Comparison of ENCODE assay signal across 32 mouse cellular contexts in the genomic region with DNA sequence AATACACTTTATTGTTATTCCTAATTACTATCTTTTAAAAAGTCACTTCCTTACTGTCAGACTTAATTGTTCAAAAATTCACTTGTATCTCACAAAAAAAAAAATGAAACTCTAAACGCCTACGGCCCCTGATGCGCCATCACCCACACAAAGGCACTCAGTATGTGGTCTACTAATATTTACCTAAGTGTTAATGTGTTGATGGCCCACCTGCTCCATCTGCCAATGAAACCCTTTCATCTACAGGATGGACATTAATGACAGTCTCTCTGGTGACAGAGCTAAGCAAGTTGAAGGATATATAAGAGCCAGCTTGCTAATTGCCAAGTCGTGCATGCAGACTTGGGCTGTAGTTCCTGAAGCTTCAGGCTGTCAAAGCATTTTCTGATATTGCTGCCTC. TPM values are rescaled to one million over a fixed set of nuclear protein-coding genes. Genes with fewer than 3 reads are reported as not detected.
DNase-seq lines count a peak whose midpoint lies in the region; ATAC-seq and TF ChIP-seq lines count a peak whose summit lies in the region.
"Had no signal": no experiment of that assay in that cellular context is flagged by ENCODE, and none has a peak within 500 bp of the region (broad histone marks: within the 10 kb centered on the region; RNA-seq: fewer than 3 reads in every experiment).

A gene (plus strand): TSS at position 326 of the 400 bp plus-strand sequence.

- intact Hi-C loops in left cerebral cortex, postnatal 4 days (cut with DNase I), result no loop called here

- TF ChIP-seq EP300 in stomach, postnatal 0 days (optimal IDR thresholded peaks at IDR 0.05), result no peak

- H3K27me3 ChIP-seq in intestine, embryonic 14.5 days (replicated peaks; ENCODE audit: control insufficient read depth, insufficient read depth, low read length), result no peaks in the 10 kb centered on the region
- no peaks in the 10 kb centered on the region for H3K27me3 ChIP-seq in intestine, postnatal 0 days (replicated peaks; ENCODE audit: control insufficient read depth, insufficient read depth, low read length)
- no peaks in the 10 kb centered on the region for H3K27me3 ChIP-seq in stomach, embryonic 15.5 days (replicated peaks)
- no peaks in the 10 kb centered on the region for H3K27me3 ChIP-seq in stomach, postnatal 0 days (ENCODE audit: control insufficient read depth, insufficient read depth, low read length)
- H3K27me3 ChIP-seq in stomach, embryonic 16.5 days (ENCODE audit: control insufficient read depth, insufficient read depth, low read length), result no peaks in the 10 kb centered on the region
- H3K27me3 ChIP-seq: CH12.LX; embryonic facial prominence, embryonic 12.5 days; embryonic facial prominence, embryonic 15.5 days; forebrain, embryonic 15.5 days; heart, embryonic 13.5 days had no signal

- 56% methylated on average over 4 of the region's 4 CpGs for WGBS in intestine, embryonic 14.5 days
- WGBS in intestine, postnatal 0 days, result 49% methylated on average over 4 of the region's 4 CpGs
- 45% methylated on average over 4 of the region's 4 CpGs for WGBS in stomach, embryonic 15.5 days
- WGBS in stomach, postnatal 0 days, result 45% methylated on average over 4 of the region's 4 CpGs
- WGBS in stomach, embryonic 16.5 days, result 54% methylated on average over 4 of the region's 4 CpGs

- no peak for TF ChIP-seq POLR2A in brain, embryonic 14.5 days (IDR thresholded peaks at IDR 0.05; ENCODE audit: borderline replicate concordance, extremely low read depth, insufficient read depth, insufficient read length, poor library complexity, severe bottlenecking)

- no peak for DNase-seq in intestine, embryonic 14.5 days (ENCODE audit: low spot score)
- DNase-seq in stomach, postnatal 0 days (ENCODE audit: low spot score), result no peak
- peak; percentile 21 for DNase-seq in brain, embryonic 14.5 days (ENCODE audit: low read depth)
- DNase-seq in left cerebral cortex, postnatal 4 days, result no peak
- DNase-seq: adrenal gland, adult 8-10 months; adrenal gland, postnatal 25 days; B cell, adult 2 months; cerebellum, adult 2 months; cerebellum, adult 9-11 months; cerebellum, postnatal 25 days; gastrocnemius, postnatal 10 days; gastrocnemius, postnatal 36 days; heart, adult 2 months; heart, postnatal 14 days; heart, postnatal 4 days had no signal

- no peak within 1 kb of the TSS for H3K4me2 ChIP-seq in intestine, embryonic 14.5 days (ENCODE audit: low read length)
- H3K4me2 ChIP-seq in intestine, postnatal 0 days (replicated peaks; ENCODE audit: low read depth), result no peak within 1 kb of the TSS
- H3K4me2 ChIP-seq in stomach, embryonic 15.5 days, result no peak within 1 kb of the TSS
- no peak within 1 kb of the TSS for H3K4me2 ChIP-seq in stomach, postnatal 0 days (replicated peaks; ENCODE audit: low read depth)
- no peak within 1 kb of the TSS for H3K4me2 ChIP-seq in stomach, embryonic 16.5 days (ENCODE audit: low read depth, low read length)
- H3K4me2 ChIP-seq: embryonic facial prominence, embryonic 12.5 days; embryonic facial prominence, embryonic 15.5 days; forebrain, embryonic 15.5 days; heart, embryonic 13.5 days; hindbrain, embryonic 14.5 days had no signal

- TF ChIP-seq CTCF in intestine, postnatal 0 days (IDR thresholded peaks at IDR 0.05; ENCODE audit: low read depth), result no peak
- no peak for TF ChIP-seq CTCF in stomach, postnatal 0 days (IDR thresholded peaks at IDR 0.05; ENCODE audit: low read depth)
- no peak for TF ChIP-seq CTCF in brain, embryonic 14.5 days (IDR thresholded peaks at IDR 0.05; ENCODE audit: borderline replicate concordance, extremely low read depth, insufficient read depth, insufficient read length)

- H3K4me3 ChIP-seq in intestine, embryonic 14.5 days (ENCODE audit: low read depth, low read length), result no peak within 1 kb of the TSS
- H3K4me3 ChIP-seq in intestine, postnatal 0 days (ENCODE audit: low read depth, low read length), result no peak within 1 kb of the TSS
- H3K4me3 ChIP-seq in stomach, embryonic 15.5 days (replicated peaks), result no peak within 1 kb of the TSS
- no peak within 1 kb of the TSS for H3K4me3 ChIP-seq in stomach, postnatal 0 days (ENCODE audit: low read depth, low read length)
- no peak within 1 kb of the TSS for H3K4me3 ChIP-seq in stomach, embryonic 16.5 days (replicated peaks; ENCODE audit: low read length)
- H3K4me3 ChIP-seq: embryonic facial prominence, embryonic 12.5 days; embryonic facial prominence, embryonic 15.5 days; forebrain, embryonic 15.5 days; heart, adult 2 months; heart, embryonic 10.5 days; heart, embryonic 13.5 days had no signal

- H3K27ac ChIP-seq in intestine, embryonic 14.5 days (ENCODE audit: low read depth), result no peak within 1 kb of the TSS
- no peak within 1 kb of the TSS for H3K27ac ChIP-seq in intestine, postnatal 0 days (ENCODE audit: low read depth, low read length)
- H3K27ac ChIP-seq in stomach, embryonic 15.5 days, result no peak within 1 kb of the TSS
- H3K27ac ChIP-seq in stomach, postnatal 0 days (replicated peaks), result no peak within 1 kb of the TSS
- H3K27ac ChIP-seq in stomach, embryonic 16.5 days (ENCODE audit: low read length), result no peak within 1 kb of the TSS
- H3K27ac ChIP-seq: embryonic facial prominence, embryonic 12.5 days; embryonic facial prominence, embryonic 15.5 days; forebrain, embryonic 15.5 days; heart, adult 2 months; heart, embryonic 10.5 days; heart, embryonic 13.5 days; hindbrain, embryonic 14.5 days; hindbrain, postnatal 0 days had no signal

- no peaks in the 10 kb centered on the region for H3K36me3 ChIP-seq in intestine, embryonic 14.5 days (ENCODE audit: control insufficient read depth, insufficient read depth, low read length)
- no peaks in the 10 kb centered on the region for H3K36me3 ChIP-seq in intestine, postnatal 0 days (ENCODE audit: control insufficient read depth, insufficient read depth)
- no peaks in the 10 kb centered on the region for H3K36me3 ChIP-seq in stomach, embryonic 15.5 days
- H3K36me3 ChIP-seq in stomach, postnatal 0 days (ENCODE audit: control insufficient read depth, insufficient read depth, low read length), result no peaks in the 10 kb centered on the region
- no peaks in the 10 kb centered on the region for H3K36me3 ChIP-seq in stomach, embryonic 16.5 days (ENCODE audit: control insufficient read depth, insufficient read depth, low read length)
- H3K36me3 ChIP-seq: embryonic facial prominence, embryonic 12.5 days; embryonic facial prominence, embryonic 15.5 days; forebrain, embryonic 15.5 days; heart, embryonic 10.5 days; heart, embryonic 13.5 days had no signal

- H3K9me3 ChIP-seq in intestine, embryonic 14.5 days (ENCODE audit: control insufficient read depth, low read length), result no peaks in the 10 kb centered on the region
- H3K9me3 ChIP-seq in intestine, postnatal 0 days (ENCODE audit: control insufficient read depth), result no peaks in the 10 kb centered on the region
- H3K9me3 ChIP-seq in stomach, embryonic 15.5 days, result no peaks in the 10 kb centered on the region
- H3K9me3 ChIP-seq in stomach, postnatal 0 days (ENCODE audit: control insufficient read depth, low read length), result no peaks in the 10 kb centered on the region
- no peaks in the 10 kb centered on the region for H3K9me3 ChIP-seq in stomach, embryonic 16.5 days (replicated peaks; ENCODE audit: control insufficient read depth, low read length)
- H3K9me3 ChIP-seq: embryonic facial prominence, embryonic 12.5 days; embryonic facial prominence, embryonic 15.5 days; forebrain, embryonic 15.5 days; heart, embryonic 10.5 days; heart, embryonic 13.5 days had no signal

- H3K9ac ChIP-seq in intestine, embryonic 14.5 days (ENCODE audit: low read length), result no peak within 1 kb of the TSS
- no peak within 1 kb of the TSS for H3K9ac ChIP-seq in intestine, postnatal 0 days (ENCODE audit: low read depth, low read length)
- no peak within 1 kb of the TSS for H3K9ac ChIP-seq in stomach, embryonic 15.5 days
- H3K9ac ChIP-seq in stomach, postnatal 0 days (ENCODE audit: low read length), result no peak within 1 kb of the TSS
- no peak within 1 kb of the TSS for H3K9ac ChIP-seq in stomach, embryonic 16.5 days (ENCODE audit: low read length)
- H3K9ac ChIP-seq: embryonic facial prominence, embryonic 12.5 days; embryonic facial prominence, embryonic 15.5 days; forebrain, embryonic 15.5 days; heart, embryonic 13.5 days; hindbrain, embryonic 14.5 days had no signal

- ATAC-seq in intestine, embryonic 14.5 days (replicated peaks; ENCODE audit: low FRiP score, low TSS enrichment, low read depth), result no peak
- no peak for ATAC-seq in intestine, postnatal 0 days
- no peak for ATAC-seq in stomach, embryonic 15.5 days (ENCODE audit: insufficient read depth, low FRiP score, low read depth)
- no peak for ATAC-seq in stomach, postnatal 0 days (ENCODE audit: low FRiP score, low TSS enrichment)
- ATAC-seq in stomach, embryonic 16.5 days (ENCODE audit: insufficient read depth, low FRiP score), result no peak
- ATAC-seq: activated CD4-positive, CD25-positive, alpha-beta regulatory T cell, adult 4 months; forebrain, embryonic 15.5 days; hindbrain, postnatal 0 days had no signal

- no peaks in the 10 kb centered on the region for H3K4me1 ChIP-seq in intestine, embryonic 14.5 days (replicated peaks; ENCODE audit: control insufficient read depth, insufficient read depth, low read length)
- H3K4me1 ChIP-seq in intestine, postnatal 0 days (replicated peaks; ENCODE audit: control insufficient read depth, insufficient read depth, low read length), result no peaks in the 10 kb centered on the region
- H3K4me1 ChIP-seq in stomach, embryonic 15.5 days, result no peaks in the 10 kb centered on the region
- H3K4me1 ChIP-seq in stomach, postnatal 0 days (replicated peaks; ENCODE audit: control insufficient read depth, insufficient read depth), result no peaks in the 10 kb centered on the region
- H3K4me1 ChIP-seq in stomach, embryonic 16.5 days (ENCODE audit: control insufficient read depth, insufficient read depth, low read length), result no peaks in the 10 kb centered on the region
- H3K4me1 ChIP-seq: embryonic facial prominence, embryonic 12.5 days; embryonic facial prominence, embryonic 15.5 days; forebrain, embryonic 15.5 days; heart, embryonic 10.5 days; heart, embryonic 13.5 days had no signal

RNA-seq across cellular contexts. Expression of the gene that starts here (rescaled TPM):
- polyA plus RNA-seq in intestine, embryonic 14.5 days (2014; fragmentation: Nextera tagmentation; extraction: Ambion mirVana), result 0.81 and 34.1 TPM in 2 replicates
- 3.9 and 7.0 TPM in 2 replicates for polyA plus RNA-seq in intestine, postnatal 0 days (2015; fragmentation: Nextera tagmentation; extraction: Ambion mirVana)
- 103 and 119 TPM in 2 replicates for polyA plus RNA-seq in stomach, embryonic 15.5 days (2015; fragmentation: Nextera tagmentation; extraction: Ambion mirVana)
- polyA plus RNA-seq in stomach, postnatal 0 days (2015; fragmentation: Nextera tagmentation; extraction: Ambion mirVana), result 0.87 and 1.7 TPM in 2 replicates
- polyA plus RNA-seq in brain, embryonic 14.5 days (2012; rRNA removed), result 0.14 and 0.27 TPM in 2 replicates
- 62.2 and 72.9 TPM in 2 replicates for polyA plus RNA-seq in stomach, embryonic 16.5 days (2015; fragmentation: Nextera tagmentation; extraction: Ambion mirVana)
- total RNA-seq in left cerebral cortex, postnatal 4 days (2021), result not detected
- total RNA-seq: adrenal gland, adult 8-10 months; adrenal gland, postnatal 25 days; CH12.LX; common myeloid progenitor, adult 5-6 weeks; gastrocnemius, adult 18-20 months; gastrocnemius, postnatal 10 days; gastrocnemius, postnatal 36 days; granulocyte monocyte progenitor cell, adult 5-6 weeks; heart, adult 2 months; heart, postnatal 14 days; heart, postnatal 4 days; hindbrain, postnatal 0 days; MEL had no signal
- polyA plus RNA-seq: activated CD4-positive, CD25-positive, alpha-beta regulatory T cell, adult 4 months; cerebellum, adult 2 months; forebrain, embryonic 11.5 days; heart, adult 2 months; heart, embryonic 13.5 days; hindbrain, embryonic 14.5 days had no signal

Comparison
In these comparisons a context has a peak if more than half of its experiments do, and no peak if none do; other contexts are left out.
1. Peak in DNase-seq in brain, embryonic 14.5 days; RNA of the gene not detected or under 1 TPM.